Mouse (Mus musculus) testis, adult 10 weeks (tissue): Measurements from ENCODE around the gene Tek. TPM values are rescaled to one million over a fixed set of nuclear protein-coding genes. Genes with fewer than 3 reads are reported as not detected.

Source experiments
- polyA plus RNA-seq: library from polyadenylated mRNA; stranded (reverse); fragments of 350-450 nt; fragmentation: Illumina TruSeq; extraction: RNeasy Lipid Tissue Mini Kit (QIAGEN cat#74804); gene quantifications from one replicate; pipeline ENCODE4 v1.2.3, GENCODE M21; 2014; ENCODE audit warnings: low read depth, low replicate concordance

Tek gene
- polyA plus RNA-seq: 1.4 TPM

DNA sequence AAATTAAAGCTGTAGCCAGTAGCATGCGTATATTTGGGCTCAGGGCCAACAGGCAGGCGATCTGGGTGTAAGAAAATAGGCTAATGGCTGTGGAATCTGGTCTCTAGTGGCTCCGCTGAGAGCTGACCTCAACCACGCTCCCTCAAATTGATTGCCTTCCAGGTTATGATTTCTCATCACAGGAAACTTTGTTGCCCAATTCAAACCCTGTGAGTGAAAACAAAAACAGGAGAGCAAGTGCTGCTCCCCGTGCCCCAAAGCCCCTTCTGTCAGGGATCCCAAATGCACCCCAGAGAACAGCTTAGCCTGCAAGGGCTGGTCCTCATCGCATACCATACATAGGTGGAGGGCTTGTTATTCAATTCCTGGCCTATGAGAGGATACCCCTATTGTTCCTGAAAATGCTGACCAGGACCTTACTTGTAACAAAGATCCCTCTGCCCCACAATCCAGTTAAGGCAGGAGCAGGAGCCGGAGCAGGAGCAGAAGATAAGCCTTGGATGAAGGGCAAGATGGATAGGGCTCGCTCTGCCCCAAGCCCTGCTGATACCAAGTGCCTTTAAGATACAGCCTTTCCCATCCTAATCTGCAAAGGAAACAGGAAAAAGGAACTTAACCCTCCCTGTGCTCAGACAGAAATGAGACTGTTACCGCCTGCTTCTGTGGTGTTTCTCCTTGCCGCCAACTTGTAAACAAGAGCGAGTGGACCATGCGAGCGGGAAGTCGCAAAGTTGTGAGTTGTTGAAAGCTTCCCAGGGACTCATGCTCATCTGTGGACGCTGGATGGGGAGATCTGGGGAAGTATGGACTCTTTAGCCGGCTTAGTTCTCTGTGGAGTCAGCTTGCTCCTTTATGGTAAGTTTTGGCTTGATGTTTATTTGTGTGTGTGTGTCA, at the start of gene Tek:
Gene Tek, plus strand, starts transcription at position 452 of the 894 bp plus-strand sequence.

Other genes with a start within 250 kb of the Tek start
- not detected for gene Gm10306, start 182.7 kb upstream of the Tek start, polyA plus RNA-seq
- 14.6 TPM for gene Caap1, start 182.5 kb upstream of the Tek start, polyA plus RNA-seq
- gene Plaa, start 136.0 kb upstream of the Tek start, polyA plus RNA-seq: 81.0 TPM
- 647 TPM for gene Ift74, start 124.8 kb upstream of the Tek start, polyA plus RNA-seq
- gene Lrrc19, start 89.1 kb upstream of the Tek start, polyA plus RNA-seq: 0.11 TPM
- gene Eqtn, start 189.6 kb downstream of the Tek start, polyA plus RNA-seq: 580 TPM
- 16.3 TPM for gene Mysm1, start 239.8 kb downstream of the Tek start, polyA plus RNA-seq